Mouse (Mus musculus): ENCODE results near the gene Nfia.

Gene Nfia

GRCm38 (mm10) chr4:98009966-98010365, 237.4 kb downstream of the Nfia start:
- DNase-seq = no peak

- no peak for DNase-seq
Observed at GRCm38 (mm10) chr4:98019811-98020210, 247.3 kb downstream of the Nfia start.

GRCm38 (mm10) chr4:98020836-98021235, 248.3 kb downstream of the Nfia start:
- no peak for DNase-seq

- DNase-seq = no peak
Observed at GRCm38 (mm10) chr4:98023245-98023792, 250.8 kb downstream of the Nfia start.

- DNase-seq = no peak
Observed at GRCm38 (mm10) chr4:98027412-98027811, 254.9 kb downstream of the Nfia start.

GRCm38 (mm10) chr4:98031871-98032270, 259.3 kb downstream of the Nfia start:
- DNase-seq = no peak

- DNase-seq = no peak
Observed at GRCm38 (mm10) chr4:98032332-98032731, 259.8 kb downstream of the Nfia start.

GRCm38 (mm10) chr4:98039095-98039494, 266.6 kb downstream of the Nfia start:
- DNase-seq = no peak

- no peak for DNase-seq
Observed at GRCm38 (mm10) chr4:98040179-98040578, 267.6 kb downstream of the Nfia start.

GRCm38 (mm10) chr4:98044611-98045010, 272.1 kb downstream of the Nfia start:
- no peak for DNase-seq

- no peak for DNase-seq
Observed at GRCm38 (mm10) chr4:98047369-98047768, 274.8 kb downstream of the Nfia start.

- peak; percentile 11 to 45 for DNase-seq
Observed at GRCm38 (mm10) chr4:98049584-98049983, 277.1 kb downstream of the Nfia start.

GRCm38 (mm10) chr4:98050003-98050620, 277.6 kb downstream of the Nfia start:
- DNase-seq = no peak

- no peak for DNase-seq
Observed at GRCm38 (mm10) chr4:98050781-98051180, 278.2 kb downstream of the Nfia start.

GRCm38 (mm10) chr4:98051326-98051725, 278.8 kb downstream of the Nfia start:
- no peak for DNase-seq

- DNase-seq = no peak
Observed at GRCm38 (mm10) chr4:98055036-98055435, 282.5 kb downstream of the Nfia start.

GRCm38 (mm10) chr4:98056396-98057020, 284.0 kb downstream of the Nfia start:
- no peak for DNase-seq

GRCm38 (mm10) chr4:98057246-98057645, 284.7 kb downstream of the Nfia start:
- DNase-seq = no peak

- no peak for DNase-seq
Observed at GRCm38 (mm10) chr4:98057721-98058120, 285.2 kb downstream of the Nfia start.

- DNase-seq = no peak
Observed at GRCm38 (mm10) chr4:98058182-98058581, 285.6 kb downstream of the Nfia start.

- DNase-seq = no peak
Observed at GRCm38 (mm10) chr4:98060601-98061000, 288.1 kb downstream of the Nfia start.

- no peak for DNase-seq
Observed at GRCm38 (mm10) chr4:98061086-98061485, 288.6 kb downstream of the Nfia start.

GRCm38 (mm10) chr4:98063280-98063679, 290.7 kb downstream of the Nfia start:
- no peak for DNase-seq

GRCm38 (mm10) chr4:98076106-98076505, 303.6 kb downstream of the Nfia start:
- DNase-seq = no peak

GRCm38 (mm10) chr4:98076624-98077023, 304.1 kb downstream of the Nfia start:
- no peak for DNase-seq
